Mouse (Mus musculus): ENCODE measurements at regions not wholly inside any gene's neighbourhood (a gene's known extent, or its start where the extent isn't known, plus 50 kb on each side); places are given as distances from the start of the nearest gene placed in this dataset.

DNA sequence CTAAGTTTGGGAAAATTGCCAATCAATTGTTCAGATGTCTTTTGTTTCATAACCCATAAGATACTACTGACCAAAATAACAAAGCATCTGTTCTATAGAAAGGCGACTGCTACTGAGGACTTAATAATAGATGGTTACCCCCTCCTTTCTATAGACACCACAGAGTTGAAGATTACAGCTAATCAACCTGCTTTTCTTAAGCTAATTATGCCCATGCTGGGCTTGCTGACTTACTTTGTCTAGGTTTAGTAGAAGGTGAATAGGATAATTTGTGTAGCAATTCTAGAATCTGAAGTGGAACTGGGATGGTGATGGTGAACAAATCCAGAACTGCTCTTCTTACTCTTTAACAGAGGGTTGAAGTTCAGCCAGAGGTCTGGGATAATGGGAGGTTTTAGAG lies 53.8 kb upstream of the Tbx18 start:
- WGBS, result 82% methylated on average over 1 of the region's 1 CpGs

DNA sequence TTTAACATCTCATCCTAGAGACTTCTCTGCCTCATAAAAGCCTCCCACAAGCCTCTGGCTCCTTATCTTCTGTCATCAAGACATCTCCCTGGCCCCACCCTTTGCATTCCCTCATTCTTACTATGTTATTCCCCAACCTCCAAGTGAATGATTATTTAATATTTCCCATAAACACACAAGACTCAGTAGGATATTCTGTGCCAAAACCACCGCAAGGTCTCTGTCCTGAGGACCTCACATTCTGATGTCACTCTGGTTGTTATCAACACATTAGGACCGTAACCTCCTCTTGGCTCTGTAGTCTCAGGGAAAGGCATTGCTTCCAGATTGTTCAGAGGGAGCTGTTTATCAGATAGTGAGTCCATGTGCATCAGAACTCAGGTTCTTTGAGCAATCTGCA lies 80.7 kb upstream of the Tbx18 start:
- Histone ChIP-seq H3K27me3 (no peaks in the 10 kb centered on the region), H3K4me2 (no peak overlapping the region), H3K4me1 (no peaks in the 10 kb centered on the region), H3K27ac (no peak overlapping the region), H3K36me3 (no peaks in the 10 kb centered on the region), H3K9me3 (no peaks in the 10 kb centered on the region), H3K4me3 (no peak overlapping the region), H3K9ac (no peak overlapping the region)
- WGBS, result 72% methylated on average over 2 of the region's 2 CpGs
- ATAC-seq (ENCODE audit: insufficient number of reproducible peaks, low FRiP score, low TSS enrichment, low read depth), result no peak

More for the DNA sequence above, 53.8 kb upstream of the Tbx18 start:
- Histone ChIP-seq H3K9me3 (no peaks in the 10 kb centered on the region), H3K4me3 (no peak overlapping the region), H3K27ac (no peak overlapping the region), H3K27me3 (no peaks in the 10 kb centered on the region), H3K9ac (no peak overlapping the region), H3K36me3 (no peaks in the 10 kb centered on the region), H3K4me2 (no peak overlapping the region), H3K4me1 (no peaks in the 10 kb centered on the region)
- no peak for ATAC-seq (ENCODE audit: insufficient number of reproducible peaks, low FRiP score, low TSS enrichment, low read depth)

DNA sequence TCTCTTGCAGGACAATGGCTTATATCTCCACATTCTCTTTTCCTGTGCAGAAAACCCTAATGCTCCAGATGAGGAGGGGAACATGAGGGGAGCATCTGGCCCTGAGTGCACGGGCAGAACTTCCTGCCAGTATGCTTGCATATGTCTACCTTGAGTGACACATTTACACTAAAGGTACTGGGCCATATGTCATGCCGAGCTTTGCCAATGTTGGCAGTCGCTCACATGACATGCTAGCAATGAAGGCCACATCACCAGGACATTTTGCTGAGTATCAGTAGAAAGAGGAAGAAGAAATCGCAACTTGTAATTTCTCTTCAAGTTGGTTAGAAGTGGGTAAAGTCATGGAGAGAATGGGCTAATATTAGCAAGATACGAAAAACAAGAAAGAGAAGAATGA lies 91.2 kb upstream of the Tbx18 start:
- Histone ChIP-seq H3K36me3 (no peaks in the 10 kb centered on the region), H3K9ac (no peak overlapping the region), H3K27ac (no peak overlapping the region), H3K4me3 (no peak overlapping the region), H3K27me3 (no peaks in the 10 kb centered on the region), H3K4me2 (no peak overlapping the region), H3K4me1 (no peaks in the 10 kb centered on the region), H3K9me3 (no peaks in the 10 kb centered on the region)
- WGBS, result 75% methylated on average over 5 of the region's 5 CpGs
- no peak for ATAC-seq (ENCODE audit: insufficient number of reproducible peaks, low FRiP score, low TSS enrichment, low read depth)

DNA sequence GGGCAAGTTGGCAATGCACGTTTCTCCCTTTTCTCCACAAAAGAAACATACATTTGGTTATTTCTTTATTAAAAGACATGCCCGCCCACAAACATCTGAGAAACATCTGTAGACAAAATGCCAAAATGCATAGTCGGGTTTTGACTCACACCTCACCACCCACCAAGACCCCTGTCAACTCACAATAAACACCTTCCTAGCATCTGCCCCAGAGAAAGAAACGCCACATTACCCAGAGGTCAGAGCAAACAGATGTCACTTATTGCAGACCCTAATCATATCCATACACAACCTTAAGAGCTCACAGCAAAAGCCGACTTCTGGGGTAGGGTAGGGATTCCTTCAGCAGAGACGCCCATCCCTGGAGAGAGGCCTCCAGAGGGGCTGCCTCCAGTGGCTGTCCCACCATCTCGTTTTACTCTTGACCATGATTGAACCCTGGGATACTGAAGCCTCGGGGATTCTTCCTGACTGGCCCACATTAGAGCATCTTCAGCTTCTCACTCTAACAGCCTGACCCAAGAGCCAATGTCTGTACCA lies 93.7 kb upstream of the Tbx18 start:
- Histone ChIP-seq H3K9me3 (no peaks in the 10 kb centered on the region), H3K9ac (no peak overlapping the region)
- ATAC-seq (ENCODE audit: insufficient number of reproducible peaks, low FRiP score, low TSS enrichment, low read depth), result no peak

DNA sequence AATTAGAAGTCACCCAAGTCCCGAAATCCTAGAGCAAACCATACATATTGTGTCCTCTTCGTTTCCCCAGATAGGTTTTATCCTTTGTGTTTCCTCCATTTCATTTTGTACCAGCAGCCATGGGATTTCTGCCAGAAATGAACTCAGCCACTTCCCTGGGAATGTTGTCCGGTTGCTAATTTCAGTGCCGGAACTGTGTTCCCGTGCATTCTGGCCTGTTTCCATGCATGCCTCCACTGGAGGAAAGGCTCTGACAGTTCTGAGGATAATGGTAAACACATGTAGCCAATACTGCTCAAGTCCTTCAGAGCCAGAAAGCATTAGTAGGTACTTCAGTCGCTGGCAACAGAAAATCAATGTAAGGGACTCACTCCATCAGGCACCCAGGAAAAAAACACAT lies 112.8 kb upstream of the Tbx18 start:
- H3K4me1 ChIP-seq, result peaks cover 3% of the 10 kb centered on the region; the same call in 1 of the 2 replicates
- H3K27ac ChIP-seq, result no peak overlapping the region
- no peak for ATAC-seq (ENCODE audit: insufficient number of reproducible peaks, low FRiP score, low TSS enrichment, low read depth)
- H3K4me2 ChIP-seq, result no peak overlapping the region
- no peaks in the 10 kb centered on the region for H3K36me3 ChIP-seq
- H3K4me3 ChIP-seq, result no peak overlapping the region
- H3K27me3 ChIP-seq, result no peaks in the 10 kb centered on the region
- 31% methylated on average over 6 of the region's 6 CpGs for WGBS
- H3K9ac ChIP-seq, result no peak overlapping the region
- H3K9me3 ChIP-seq, result no peaks in the 10 kb centered on the region

More for the DNA sequence above, 93.7 kb upstream of the Tbx18 start:
- Histone ChIP-seq H3K4me1 (no peaks in the 10 kb centered on the region), H3K4me3 (no peak overlapping the region), H3K36me3 (no peaks in the 10 kb centered on the region), H3K27me3 (no peaks in the 10 kb centered on the region), H3K4me2 (no peak overlapping the region), H3K27ac (no peak overlapping the region)
- WGBS, result 30% methylated on average over 8 of the region's 8 CpGs

DNA sequence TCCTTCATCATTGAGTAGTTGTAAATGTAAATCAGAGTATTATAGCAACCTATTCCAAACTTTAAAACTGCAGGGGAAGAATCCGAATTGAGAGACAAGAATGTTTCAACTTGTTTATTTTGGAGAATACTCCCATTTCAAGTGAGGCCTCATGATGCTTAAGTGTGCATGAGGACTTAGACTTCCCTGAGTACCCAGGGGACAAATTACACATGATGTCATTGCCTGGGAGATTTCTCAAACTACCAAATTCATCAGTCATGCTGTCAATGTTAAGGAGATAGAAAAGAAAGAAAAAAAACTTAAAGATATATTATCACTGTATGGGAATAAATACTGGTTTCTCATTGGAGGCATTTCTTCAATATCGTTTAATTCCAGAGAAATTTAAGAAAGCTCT lies 113.4 kb upstream of the Tbx18 start:
- no peaks in the 10 kb centered on the region for H3K36me3 ChIP-seq
- no peak overlapping the region for H3K9ac ChIP-seq
- no peak overlapping the region for H3K4me2 ChIP-seq
- H3K4me1 ChIP-seq, result peaks cover 5% of the 10 kb centered on the region; the same call in 1 of the 2 replicates
- no peak for ATAC-seq (ENCODE audit: insufficient number of reproducible peaks, low FRiP score, low TSS enrichment, low read depth)
- H3K9me3 ChIP-seq, result no peaks in the 10 kb centered on the region
- WGBS, result 63% methylated on average over 2 of the region's 2 CpGs
- H3K27me3 ChIP-seq, result no peaks in the 10 kb centered on the region
- H3K4me3 ChIP-seq, result no peak overlapping the region
- no peak overlapping the region for H3K27ac ChIP-seq

DNA sequence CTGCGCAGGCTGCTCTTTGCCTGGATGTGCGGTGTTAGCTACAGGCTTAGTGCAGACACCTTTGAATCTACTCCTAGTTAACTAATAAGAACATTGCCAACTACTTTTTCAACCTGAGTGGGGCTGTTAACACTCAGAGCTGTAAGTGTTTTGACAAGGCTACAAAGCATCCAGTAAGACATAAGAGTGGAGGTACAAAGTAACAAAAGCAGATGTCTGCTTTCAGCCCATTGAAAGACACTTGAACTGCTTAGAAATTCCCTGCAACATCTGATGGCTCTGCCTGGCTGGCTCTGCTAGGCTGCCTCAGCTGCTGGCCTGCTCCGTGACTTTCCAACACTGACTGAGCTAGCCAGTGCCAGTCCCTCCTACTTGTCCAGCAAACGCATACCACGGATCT lies 117.8 kb upstream of the Tbx18 start:
- Histone ChIP-seq H3K27me3 (no peaks in the 10 kb centered on the region), H3K4me3 (no peak overlapping the region), H3K36me3 (no peaks in the 10 kb centered on the region), H3K9ac (no peak overlapping the region), H3K27ac (0 out of 2 replicates have a peak overlapping the region, but pooled peaks have one; percentile 27), H3K9me3 (no peaks in the 10 kb centered on the region), H3K4me2 (no peak overlapping the region), H3K4me1 (peaks cover 5% of the 10 kb centered on the region; the same call in 1 of the 2 replicates)
- ATAC-seq (ENCODE audit: insufficient number of reproducible peaks, low FRiP score, low TSS enrichment, low read depth), result no peak
- 62% methylated on average over 5 of the region's 5 CpGs for WGBS

DNA sequence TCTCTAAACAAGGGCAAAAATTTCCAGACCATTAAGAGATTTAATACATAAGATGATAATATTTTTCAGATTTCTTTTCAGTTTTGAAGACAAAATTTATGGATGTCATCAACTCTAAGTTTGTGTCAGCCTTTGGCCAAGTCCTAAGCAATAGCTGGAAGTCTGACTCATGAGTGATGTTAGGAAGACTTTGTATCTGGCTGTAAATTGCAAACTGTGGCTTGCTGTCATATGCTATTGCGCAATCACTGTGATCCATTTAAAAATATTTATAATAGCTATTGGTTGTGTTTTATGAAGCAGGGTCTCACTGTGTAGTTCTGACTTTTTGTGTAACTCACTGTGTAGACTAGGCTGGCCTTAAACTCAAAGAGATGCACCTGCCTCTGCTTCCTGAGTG lies 119.1 kb upstream of the Tbx18 start:
- H3K9me3 ChIP-seq, result no peaks in the 10 kb centered on the region
- H3K27me3 ChIP-seq, result no peaks in the 10 kb centered on the region
- no peak overlapping the region for H3K27ac ChIP-seq
- no peak for ATAC-seq (ENCODE audit: insufficient number of reproducible peaks, low FRiP score, low TSS enrichment, low read depth)
- WGBS, result 98% methylated on average over 1 of the region's 1 CpGs
- H3K4me1 ChIP-seq, result peaks cover 5% of the 10 kb centered on the region; the same call in 1 of the 2 replicates
- no peak overlapping the region for H3K4me3 ChIP-seq
- H3K4me2 ChIP-seq, result no peak overlapping the region
- H3K9ac ChIP-seq, result no peak overlapping the region
- H3K36me3 ChIP-seq, result no peaks in the 10 kb centered on the region

DNA sequence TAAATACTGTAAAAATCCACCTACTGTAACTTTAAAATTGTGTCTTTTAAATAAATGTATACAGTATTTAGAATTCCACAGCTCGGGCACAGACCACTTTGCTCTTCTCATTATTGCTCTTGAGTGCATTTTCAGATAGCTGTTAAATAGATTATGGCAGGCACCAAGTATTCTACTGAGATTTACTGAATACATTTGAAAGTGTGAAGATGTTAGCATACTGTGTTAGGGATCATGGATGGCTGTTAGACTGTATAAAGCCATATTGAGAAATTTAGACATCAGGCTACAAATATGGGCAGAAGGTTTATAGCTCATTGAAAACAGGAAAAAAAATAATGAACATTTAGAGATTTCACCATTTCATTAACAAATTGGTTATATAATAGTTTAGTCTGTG lies 130.5 kb upstream of the Tbx18 start:
- 56% methylated on average over 1 of the region's 1 CpGs for WGBS
- H3K9ac ChIP-seq, result no peak overlapping the region
- H3K4me3 ChIP-seq, result no peak overlapping the region
- no peak for ATAC-seq (ENCODE audit: insufficient number of reproducible peaks, low FRiP score, low TSS enrichment, low read depth)
- H3K4me2 ChIP-seq, result no peak overlapping the region
- no peak overlapping the region for H3K27ac ChIP-seq
- H3K9me3 ChIP-seq, result no peaks in the 10 kb centered on the region
- peaks cover 2% of the 10 kb centered on the region; the same call in 1 of the 2 replicates for H3K4me1 ChIP-seq
- H3K36me3 ChIP-seq, result no peaks in the 10 kb centered on the region
- peaks cover under 1% of the 10 kb centered on the region; the same call in 1 of the 2 replicates for H3K27me3 ChIP-seq

DNA sequence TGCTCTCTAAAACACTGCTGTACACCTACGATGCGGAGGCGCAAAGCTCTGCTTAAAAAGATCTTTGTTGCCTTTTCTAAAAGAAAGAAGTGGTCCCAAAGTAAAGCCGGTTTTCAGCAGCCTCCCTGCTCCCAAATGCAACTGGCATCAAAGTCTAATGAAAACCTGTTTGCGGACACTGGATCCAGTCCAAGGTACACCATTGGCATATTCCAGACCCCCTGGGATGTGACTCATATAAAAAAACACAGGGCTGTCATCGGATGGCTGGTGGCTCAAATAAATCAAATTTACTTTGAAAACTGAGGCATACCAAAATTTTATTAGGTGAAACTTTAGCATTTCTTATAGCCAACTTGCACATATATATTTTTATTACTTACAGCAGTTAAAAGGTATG lies 134.2 kb upstream of the Tbx18 start:
- no peak overlapping the region for H3K27ac ChIP-seq
- no peak overlapping the region for H3K4me3 ChIP-seq
- H3K27me3 ChIP-seq, result no peaks in the 10 kb centered on the region
- H3K36me3 ChIP-seq, result no peaks in the 10 kb centered on the region
- no peak for ATAC-seq (ENCODE audit: insufficient number of reproducible peaks, low FRiP score, low TSS enrichment, low read depth)
- peaks cover 2% of the 10 kb centered on the region; the same call in 1 of the 2 replicates for H3K4me1 ChIP-seq
- H3K9me3 ChIP-seq, result no peaks in the 10 kb centered on the region
- WGBS, result 34% methylated on average over 6 of the region's 6 CpGs
- no peak overlapping the region for H3K4me2 ChIP-seq
- H3K9ac ChIP-seq, result no peak overlapping the region

DNA sequence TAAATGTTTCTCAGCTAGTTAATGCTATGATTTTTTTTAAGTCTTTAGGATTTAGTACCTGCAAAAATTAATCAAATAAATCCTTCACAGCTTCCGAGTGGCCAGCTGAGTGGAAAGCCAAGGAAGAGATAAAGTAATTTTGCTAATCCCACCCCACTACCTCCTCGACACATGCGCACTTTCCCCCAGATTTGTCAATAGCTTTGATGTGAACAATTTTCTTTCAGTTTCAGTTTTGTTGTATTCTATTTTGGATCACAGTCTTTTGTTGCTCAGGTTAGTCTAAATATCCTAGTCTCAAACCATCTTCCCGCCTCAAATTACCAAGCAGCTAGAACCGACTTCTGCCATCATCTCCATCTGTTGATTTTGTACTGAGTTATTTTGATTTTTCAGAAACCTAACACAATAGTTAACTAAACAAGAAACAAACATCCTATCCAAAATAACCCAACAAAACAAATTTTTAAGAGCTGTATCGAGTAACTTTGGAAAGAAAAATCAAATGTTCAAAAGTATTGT lies 141.4 kb upstream of the Tbx18 start:
- Histone ChIP-seq H3K9me3 (no peaks in the 10 kb centered on the region), H3K27ac (no peak overlapping the region), H3K36me3 (no peaks in the 10 kb centered on the region), H3K9ac (no peak overlapping the region), H3K27me3 (no peaks in the 10 kb centered on the region; the same call in 1 of the 2 replicates), H3K4me3 (no peak overlapping the region), H3K4me1 (no peaks in the 10 kb centered on the region), H3K4me2 (no peak overlapping the region)
- 80% methylated on average over 6 of the region's 6 CpGs for WGBS
- ATAC-seq (ENCODE audit: insufficient number of reproducible peaks, low FRiP score, low TSS enrichment, low read depth), result no peak

DNA sequence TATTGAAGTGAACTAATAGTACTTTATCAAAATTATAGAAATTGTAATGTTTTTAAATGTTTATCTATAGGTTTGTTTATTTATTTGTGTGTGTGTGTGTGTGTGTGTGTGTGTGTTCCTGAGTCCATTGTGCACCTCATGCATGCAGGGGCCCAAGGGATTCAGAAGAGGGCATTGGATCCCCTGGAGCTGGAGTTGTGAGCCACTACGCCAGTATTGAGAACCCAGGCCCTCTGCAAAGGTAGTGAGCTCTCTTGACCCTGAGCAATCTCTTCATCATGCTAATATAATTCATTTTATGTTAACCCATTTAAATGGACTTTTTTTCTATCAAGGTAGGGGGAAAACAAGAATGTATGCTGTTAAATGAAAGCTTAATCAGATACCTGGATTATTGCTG lies 151.5 kb upstream of the Tbx18 start:
- WGBS, result 88% methylated on average over 1 of the region's 1 CpGs
- H3K27me3 ChIP-seq, result no peaks in the 10 kb centered on the region
- H3K27ac ChIP-seq, result no peak overlapping the region
- H3K4me1 ChIP-seq, result no peaks in the 10 kb centered on the region
- H3K36me3 ChIP-seq, result no peaks in the 10 kb centered on the region
- ATAC-seq (ENCODE audit: insufficient number of reproducible peaks, low FRiP score, low TSS enrichment, low read depth), result no peak
- no peak overlapping the region for H3K9ac ChIP-seq
- H3K4me3 ChIP-seq, result no peak overlapping the region
- H3K4me2 ChIP-seq, result no peak overlapping the region
- no peaks in the 10 kb centered on the region for H3K9me3 ChIP-seq

DNA sequence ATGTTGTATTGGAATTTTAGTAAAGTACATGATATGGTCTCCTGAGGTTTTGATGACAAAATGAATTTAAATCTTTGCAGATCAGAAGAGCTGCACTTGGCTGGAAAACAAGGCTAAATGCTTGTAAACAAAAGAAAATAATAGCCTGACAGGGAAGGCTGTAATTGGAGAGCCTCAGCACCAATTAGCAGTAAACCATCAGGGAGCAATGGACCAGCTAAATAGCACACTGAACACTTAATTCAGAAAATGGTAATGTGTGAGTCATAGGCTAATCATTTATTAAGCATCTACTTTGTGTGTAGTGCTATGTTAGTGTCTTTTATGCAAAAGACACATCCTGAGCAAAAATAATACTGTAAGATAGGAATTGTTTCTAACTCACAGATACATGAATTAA lies 152.0 kb upstream of the Tbx18 start:
- Histone ChIP-seq H3K4me3 (no peak overlapping the region), H3K4me2 (no peak overlapping the region), H3K9me3 (no peaks in the 10 kb centered on the region), H3K27ac (no peak overlapping the region), H3K4me1 (no peaks in the 10 kb centered on the region), H3K36me3 (no peaks in the 10 kb centered on the region), H3K27me3 (no peaks in the 10 kb centered on the region), H3K9ac (no peak overlapping the region)
- no peak for ATAC-seq (ENCODE audit: insufficient number of reproducible peaks, low FRiP score, low TSS enrichment, low read depth)

Data from limb, embryonic 15.5 days (tissue).